Mouse (Mus musculus) E14TG2a.4 (cell line): ENCODE measurements around the gene Ntn3.

Source experiments
- H3K27me3 ChIP-seq: 2 replicates; pipeline ENCODE4 v1.6.1; 2014; ENCODE audit warnings: low read length, control low read depth; ENCODE audit not compliant: insufficient read depth
- H3K36me3 ChIP-seq: 2 replicates; pipeline ENCODE4 v1.6.1; 2014; ENCODE audit warnings: low read length, control low read depth; ENCODE audit not compliant: insufficient read depth
- H3K4me1 ChIP-seq: replicated peaks from 2 replicates; pipeline ENCODE4 v1.6.1; 2014; ENCODE audit warnings: low read depth, low read length, control low read depth
- H3K4me3 ChIP-seq: replicated peaks from 2 replicates; pipeline ENCODE4 v1.5.1; 2014; ENCODE audit warnings: mild to moderate bottlenecking, low read length
- H3K9me3 ChIP-seq: 2 replicates; pipeline ENCODE4 v1.6.1; 2014; ENCODE audit warnings: low read length, control low read depth
- CTCF ChIP-seq: conservative IDR thresholded peaks from 2 replicates; pipeline ENCODE4 v1.5.1; 2014; ENCODE audit warnings: low read length
- NANOG ChIP-seq: IDR thresholded peaks from 2 replicates; pipeline ENCODE4 v1.6.1; 2014; ENCODE audit warnings: borderline replicate concordance, low read length, mixed read lengths
- POU5F1 ChIP-seq: IDR thresholded peaks from 2 replicates; pipeline ENCODE4 v1.6.1; 2014; ENCODE audit warnings: low read length, borderline replicate concordance

Gene Ntn3

DNA sequence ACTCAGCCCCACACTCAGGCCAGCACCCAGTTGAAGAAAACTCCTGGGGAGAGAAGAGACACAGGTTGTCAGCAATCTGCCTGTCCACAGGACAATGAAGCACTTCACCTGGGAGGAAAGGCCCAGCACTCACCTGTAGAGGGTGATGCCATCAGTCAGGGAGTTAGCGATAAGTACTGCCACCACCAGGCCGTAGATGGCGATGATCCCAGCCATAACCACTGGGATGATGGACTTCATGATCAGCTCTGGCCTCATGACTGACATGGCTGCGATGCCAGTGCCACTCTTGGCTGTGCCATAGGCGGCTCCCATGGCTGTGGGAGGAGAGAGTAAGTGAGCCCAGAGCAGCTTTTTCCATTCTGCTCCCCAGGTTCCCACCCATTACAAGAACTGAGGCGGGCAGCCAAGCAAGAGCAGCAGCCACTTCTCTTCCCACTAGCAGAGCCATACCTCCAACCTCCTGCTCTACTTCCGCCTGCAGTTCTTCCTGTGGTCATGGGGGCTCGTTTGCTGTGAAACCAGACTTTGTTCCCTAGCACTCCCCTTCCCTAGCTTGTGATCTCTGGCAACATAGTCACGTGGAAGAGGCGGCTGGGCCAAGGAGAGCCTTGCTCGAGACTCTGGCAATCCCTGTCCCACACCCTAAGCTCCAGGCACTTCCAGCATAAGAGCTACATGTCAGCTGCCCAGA, 44.6 kb downstream of the Ntn3 start:
- Histone ChIP-seq H3K36me3 (peaks cover 61% of the 10 kb centered on the region), H3K4me3 (peak overlapping the region; percentile 39), H3K27me3 (no peaks in the 10 kb centered on the region), H3K9me3 (no peaks in the 10 kb centered on the region), H3K4me1 (peaks cover 73% of the 10 kb centered on the region)
- TF ChIP-seq POU5F1 (no peak), CTCF (no peak), NANOG (no peak)

- H3K4me3 ChIP-seq: peak within 1 kb of the TSS; percentile 90
- peaks cover 86% of the 10 kb centered on the region for H3K4me1 ChIP-seq
- H3K9me3 ChIP-seq: no peaks in the 10 kb centered on the region
- H3K36me3 ChIP-seq: peaks cover 65% of the 10 kb centered on the region
- no peaks in the 10 kb centered on the region for H3K27me3 ChIP-seq
- TF ChIP-seq NANOG (no peak), CTCF (no peak), POU5F1 (no peak)
Measured at GRCm38 (mm10) chr17:24163176-24163962, 46.0 kb downstream of the Ntn3 start, which contains the start of gene Amdhd2. Gene Amdhd2 (minus strand): TSS chr17:24163766.

- H3K9me3 ChIP-seq: no peaks in the 10 kb centered on the region
- H3K36me3 ChIP-seq: peaks cover 65% of the 10 kb centered on the region
- H3K4me3 ChIP-seq: peak overlapping the region; percentile 90
- no peaks in the 10 kb centered on the region for H3K27me3 ChIP-seq
- TF ChIP-seq CTCF (no peak), NANOG (no peak), POU5F1 (no peak)
- peaks cover 86% of the 10 kb centered on the region for H3K4me1 ChIP-seq
Measured at GRCm38 (mm10) chr17:24162584-24163175, 46.7 kb downstream of the Ntn3 start.

GRCm38 (mm10) chr17:24161466-24161865, 47.9 kb downstream of the Ntn3 start:
- TF ChIP-seq NANOG (no peak), CTCF (no peak), POU5F1 (no peak)
- peaks cover 74% of the 10 kb centered on the region for H3K4me1 ChIP-seq
- H3K36me3 ChIP-seq: peaks cover 65% of the 10 kb centered on the region
- H3K27me3 ChIP-seq: no peaks in the 10 kb centered on the region
- H3K4me3 ChIP-seq: no peak overlapping the region
- no peaks in the 10 kb centered on the region for H3K9me3 ChIP-seq

GRCm38 (mm10) chr17:24157526-24157925, 51.8 kb downstream of the Ntn3 start:
- no peak overlapping the region for H3K4me3 ChIP-seq
- H3K4me1 ChIP-seq: peaks cover 69% of the 10 kb centered on the region
- peaks cover 76% of the 10 kb centered on the region for H3K36me3 ChIP-seq
- H3K27me3 ChIP-seq: no peaks in the 10 kb centered on the region
- H3K9me3 ChIP-seq: no peaks in the 10 kb centered on the region
- TF ChIP-seq NANOG (no peak), CTCF (no peak), POU5F1 (no peak)

DNA sequence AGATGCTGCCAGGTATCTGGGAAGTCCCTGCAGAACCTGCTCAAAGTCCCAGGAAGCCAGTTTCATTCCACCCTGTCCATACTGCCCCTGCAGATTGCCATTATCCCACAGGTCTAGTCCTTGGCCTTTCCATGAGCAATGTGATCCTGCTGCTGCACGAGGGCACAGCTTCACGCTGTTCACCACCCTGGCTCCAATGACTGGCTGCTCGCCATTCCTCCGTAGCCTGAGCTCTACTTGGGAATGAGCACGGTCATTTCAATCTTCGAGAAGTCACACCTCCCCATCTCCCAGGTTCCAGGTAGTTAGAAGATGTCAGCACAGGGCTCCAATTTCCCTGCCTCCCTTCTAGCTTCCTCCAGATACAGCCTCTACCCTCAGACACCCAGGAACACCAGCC, 52.2 kb downstream of the Ntn3 start:
- H3K4me1 ChIP-seq: peaks cover 68% of the 10 kb centered on the region
- no peak overlapping the region for H3K4me3 ChIP-seq
- H3K36me3 ChIP-seq: peaks cover 76% of the 10 kb centered on the region
- TF ChIP-seq NANOG: no peak
- no peak for TF ChIP-seq CTCF
- no peak for TF ChIP-seq POU5F1
- H3K9me3 ChIP-seq: no peaks in the 10 kb centered on the region
- H3K27me3 ChIP-seq: no peaks in the 10 kb centered on the region

- no peaks in the 10 kb centered on the region for H3K9me3 ChIP-seq
- TF ChIP-seq NANOG (no peak), CTCF (no peak), POU5F1 (no peak)
Measured at GRCm38 (mm10) chr17:24156394-24156793, 52.9 kb downstream of the Ntn3 start.

GRCm38 (mm10) chr17:24155742-24156141, 53.6 kb downstream of the Ntn3 start:
- H3K27me3 ChIP-seq: no peaks in the 10 kb centered on the region
- H3K9me3 ChIP-seq: no peaks in the 10 kb centered on the region
- TF ChIP-seq CTCF (no peak), NANOG (no peak), POU5F1 (no peak)
- H3K4me3 ChIP-seq: no peak overlapping the region
- peaks cover 61% of the 10 kb centered on the region for H3K4me1 ChIP-seq
- H3K36me3 ChIP-seq: peaks cover 62% of the 10 kb centered on the region

More at GRCm38 (mm10) chr17:24156394-24156793, 52.9 kb downstream of the Ntn3 start:
- Histone ChIP-seq H3K27me3 (no peaks in the 10 kb centered on the region), H3K4me3 (no peak overlapping the region), H3K4me1 (peaks cover 61% of the 10 kb centered on the region), H3K36me3 (peaks cover 68% of the 10 kb centered on the region)
